Mouse (Mus musculus): ENCODE data around the gene Ggn.

Ggn gene

GRCm38 (mm10) chr7:29212199-29212765 lies 42.3 kb downstream of the Ggn start:
- in situ Hi-C loops (cut with MboI, MseI), result loop anchor here (10.0 kb wide), 1 partner anchor 1877 kb away; the partner anchor contains the start of gene Ltbp4

GRCm38 (mm10) chr7:29212775-29213560 lies 43.0 kb downstream of the Ggn start:
- in situ Hi-C loops (cut with MboI, MseI), result loop anchor here (10.0 kb wide), 1 partner anchor 1878 kb away; the partner anchor contains the start of gene Ltbp4

GRCm38 (mm10) chr7:29213675-29214082 lies 43.7 kb downstream of the Ggn start, which contains the start of gene Catsperg1:
Gene Catsperg1 (minus strand): TSS chr7:29214035.
- in situ Hi-C loops (cut with MboI, MseI), result loop anchor here (10.0 kb wide), 1 partner anchor 1879 kb away; the partner anchor contains the start of gene Ltbp4

GRCm38 (mm10) chr7:29214236-29214635 lies 44.2 kb downstream of the Ggn start:
- in situ Hi-C loops (cut with MboI, MseI), result loop anchor here (10.0 kb wide), 1 partner anchor 1879 kb away; the partner anchor contains the start of gene Ltbp4

GRCm38 (mm10) chr7:29214846-29215245 lies 44.8 kb downstream of the Ggn start:
- in situ Hi-C loops (cut with MboI, MseI), result loop anchor here (10.0 kb wide), 1 partner anchor 1880 kb away; the partner anchor contains the start of gene Ltbp4
